Mouse (Mus musculus): ENCODE results near the gene Rab40b.

Gene Rab40b

GRCm38 (mm10) chr11:121387750-121388553 lies at the start of gene Rab40b:
Gene Rab40b (minus strand): TSS chr11:121388251.
- peak; percentile 96 to 97 for DNase-seq (ENCODE audit: low spot score in 2 of 2)

- DNase-seq (ENCODE audit: low spot score in 2 of 2) = no peak
Observed at GRCm38 (mm10) chr11:121437236-121437635, 49.2 kb upstream of the Rab40b start.

GRCm38 (mm10) chr11:121434156-121435155 lies 46.4 kb upstream of the Rab40b start, which contains the start of gene Fn3k:
Gene Fn3k (plus strand): TSS chr11:121434913.
- DNase-seq (ENCODE audit: low spot score in 2 of 2) = peak; percentile 94 to 97

DNA sequence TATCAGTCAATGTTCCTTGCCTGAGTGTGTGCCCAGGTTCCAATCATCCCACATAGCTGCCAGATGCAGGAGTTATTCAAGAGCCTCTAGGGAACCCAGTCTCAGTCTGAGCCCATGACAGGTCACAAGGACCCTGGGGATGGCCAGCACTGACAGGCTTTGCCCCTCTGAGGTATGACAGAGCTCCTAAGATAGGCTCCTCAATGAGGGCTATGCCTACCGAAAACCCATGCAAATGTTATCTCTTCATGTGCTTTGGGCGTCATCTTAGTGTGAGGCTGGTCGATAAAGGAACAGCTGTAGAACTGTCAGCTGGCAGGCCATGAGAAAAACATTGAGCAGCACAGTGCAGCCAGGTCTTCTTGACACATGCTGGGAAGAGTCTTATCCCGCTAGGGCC lies 45.3 kb upstream of the Rab40b start:
- no peak for DNase-seq (ENCODE audit: low spot score in 2 of 2)

- no peak for DNase-seq (ENCODE audit: low spot score in 2 of 2)
Observed at GRCm38 (mm10) chr11:121421553-121422173, 33.6 kb upstream of the Rab40b start.

- DNase-seq (ENCODE audit: low spot score in 2 of 2) = peak; percentile 96 to 99
Observed at GRCm38 (mm10) chr11:121420830-121421552, 32.9 kb upstream of the Rab40b start, which contains the start of gene Fn3krp. Gene Fn3krp (plus strand): TSS chr11:121421401.

DNA sequence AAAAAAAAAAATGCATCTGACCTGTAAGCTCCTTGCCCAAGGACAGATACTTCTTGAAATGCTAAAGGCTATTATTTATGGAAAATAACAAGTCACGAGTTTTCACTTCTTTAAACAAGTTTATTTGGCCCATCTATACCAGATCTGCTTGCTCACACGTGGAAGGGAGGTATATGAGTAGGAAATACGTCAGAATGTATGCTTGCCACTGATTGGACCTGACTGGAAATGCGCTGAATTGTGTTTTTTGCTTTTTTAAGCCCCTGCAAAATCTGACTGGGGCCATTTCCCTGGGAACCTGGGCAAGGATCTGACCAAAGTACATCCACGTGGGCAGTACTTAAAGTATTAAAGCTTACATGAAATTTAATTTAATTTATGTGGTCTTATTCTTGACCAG lies 32.3 kb upstream of the Rab40b start:
- DNase-seq (ENCODE audit: low spot score in 2 of 2) = no peak

DNA sequence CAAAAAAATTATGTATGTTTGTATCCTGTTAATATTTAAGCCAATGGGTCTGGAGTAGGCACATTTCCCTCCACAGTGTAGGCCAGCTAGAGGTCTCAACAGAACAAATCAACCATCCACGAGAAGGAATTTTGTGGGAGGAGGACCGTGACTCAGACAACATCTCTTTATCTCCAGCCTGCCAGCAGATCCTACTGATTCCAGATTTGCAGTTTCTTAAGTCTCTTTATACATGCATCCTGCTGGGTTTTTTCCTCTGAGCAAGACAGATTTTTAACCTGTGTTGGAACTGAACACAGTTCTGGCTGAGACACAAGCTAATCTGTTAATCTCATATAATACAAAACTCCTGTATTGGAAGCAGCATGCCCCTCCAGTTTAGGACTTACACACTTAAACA lies 30.9 kb upstream of the Rab40b start:
- peak in 1 of 2 experiments; percentile 44 for DNase-seq (ENCODE audit: low spot score in 2 of 2)

DNA sequence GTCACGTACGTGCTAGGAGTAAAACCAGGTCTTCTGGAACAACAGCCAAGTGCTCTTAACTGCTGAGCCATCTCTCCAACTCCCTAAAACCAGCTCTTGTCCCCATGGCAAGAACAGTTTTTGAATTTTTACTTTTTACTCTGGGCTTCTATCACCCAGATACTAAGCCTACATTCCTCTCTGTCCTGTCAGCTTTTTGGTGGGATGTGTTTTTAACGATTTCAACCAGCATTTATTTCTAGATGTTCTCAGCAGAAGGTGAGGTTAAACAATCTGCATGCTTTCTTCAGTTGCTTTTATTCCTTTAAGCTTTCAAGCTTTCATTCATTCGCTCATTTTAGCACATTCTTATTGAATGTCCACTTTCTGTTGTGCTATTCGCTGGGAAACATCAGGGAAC lies 29.9 kb upstream of the Rab40b start:
- DNase-seq (ENCODE audit: low spot score in 2 of 2) = no peak

DNA sequence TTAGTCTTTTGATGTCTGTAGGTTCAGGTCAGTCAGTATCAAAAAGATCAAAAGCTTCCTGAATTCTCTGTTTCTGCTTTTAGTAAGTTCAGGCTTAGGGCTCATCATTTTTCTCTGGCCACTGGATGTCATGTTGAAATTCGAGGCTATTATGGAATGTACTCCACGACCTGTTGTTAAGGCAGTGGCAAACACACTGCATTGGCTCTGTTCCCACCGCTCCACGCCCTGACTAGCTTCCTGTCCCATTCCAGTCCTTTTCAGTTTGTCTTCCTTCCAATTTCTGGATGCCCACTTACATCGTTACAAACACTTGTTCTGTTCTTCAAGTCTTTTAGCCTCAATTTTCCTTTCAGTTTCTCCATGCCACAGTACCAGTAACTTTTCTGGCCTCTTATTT lies 27.3 kb upstream of the Rab40b start:
- no peak for DNase-seq (ENCODE audit: low spot score in 2 of 2)

DNA sequence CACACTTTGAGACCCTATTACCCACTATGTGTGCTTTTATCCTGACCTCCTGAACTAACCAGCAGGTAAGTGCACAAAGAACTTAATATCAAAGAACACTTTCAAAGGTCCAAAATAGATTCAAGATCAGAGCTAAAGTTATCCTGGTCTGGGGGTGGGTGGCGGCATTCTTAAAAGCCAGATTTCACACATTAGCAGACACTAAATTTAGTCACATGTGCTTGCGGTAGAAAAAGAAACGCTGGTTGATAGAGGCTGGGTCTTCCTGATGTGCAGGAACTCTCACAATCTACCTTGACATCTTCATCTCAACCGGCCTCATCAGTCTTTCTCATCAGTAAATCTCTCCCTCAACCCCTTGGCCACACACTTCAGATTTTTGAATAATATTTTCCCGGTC lies 26.7 kb upstream of the Rab40b start:
- no peak for DNase-seq (ENCODE audit: low spot score in 2 of 2)

- peak; percentile 64 to 81 for DNase-seq (ENCODE audit: low spot score in 2 of 2)
Observed at GRCm38 (mm10) chr11:121407366-121408155, 19.5 kb upstream of the Rab40b start.

DNA sequence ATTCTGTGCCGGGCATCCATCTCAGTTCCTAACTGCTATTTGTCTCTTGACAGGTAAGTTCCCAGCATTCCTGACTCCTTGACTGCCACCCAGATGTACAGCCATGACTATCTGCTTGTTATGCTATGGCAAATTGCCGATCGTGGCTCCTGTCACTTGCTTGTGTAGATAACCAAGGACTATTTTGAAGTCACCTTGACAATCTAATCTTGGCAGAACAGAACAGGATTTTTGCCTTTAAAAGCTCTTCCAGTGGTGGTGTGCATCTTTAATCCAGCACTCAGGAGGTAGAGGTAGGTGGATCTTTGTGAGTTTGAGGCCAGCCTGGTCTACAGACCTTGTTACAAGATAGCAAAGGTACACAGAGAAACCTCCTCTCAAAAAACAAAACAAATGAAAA lies 4.4 kb upstream of the Rab40b start:
- no peak for DNase-seq (ENCODE audit: low spot score in 2 of 2)

GRCm38 (mm10) chr11:121390793-121391192 lies 2.7 kb upstream of the Rab40b start:
- no peak for DNase-seq (ENCODE audit: low spot score in 2 of 2)

- DNase-seq (ENCODE audit: low spot score in 2 of 2) = no peak
Observed at GRCm38 (mm10) chr11:121388554-121388945, 499 bp upstream of the Rab40b start.

DNA sequence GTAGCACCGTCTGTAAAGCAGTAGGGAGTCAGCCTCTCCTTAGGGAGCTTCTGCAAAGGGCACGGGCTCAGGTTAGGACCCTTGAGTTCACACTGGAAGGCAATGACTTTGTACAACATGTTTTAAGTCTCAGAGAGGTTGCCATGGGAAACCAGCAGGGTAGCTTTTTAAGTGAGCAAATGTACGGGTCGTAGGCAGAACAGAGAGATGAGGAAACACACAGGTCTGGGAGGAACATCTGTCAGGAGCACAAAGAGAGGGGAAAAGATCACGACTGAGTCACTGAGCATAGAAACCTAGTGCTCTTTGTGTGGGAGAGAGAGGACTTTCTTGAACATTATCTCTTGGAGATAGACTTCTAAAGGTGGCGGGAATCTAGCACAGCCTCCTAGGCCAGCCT lies 7.8 kb downstream of the Rab40b start:
- DNase-seq (ENCODE audit: low spot score in 2 of 2) = no peak

GRCm38 (mm10) chr11:121378644-121379043 lies 9.4 kb downstream of the Rab40b start:
- no peak for DNase-seq (ENCODE audit: low spot score in 2 of 2)

DNA sequence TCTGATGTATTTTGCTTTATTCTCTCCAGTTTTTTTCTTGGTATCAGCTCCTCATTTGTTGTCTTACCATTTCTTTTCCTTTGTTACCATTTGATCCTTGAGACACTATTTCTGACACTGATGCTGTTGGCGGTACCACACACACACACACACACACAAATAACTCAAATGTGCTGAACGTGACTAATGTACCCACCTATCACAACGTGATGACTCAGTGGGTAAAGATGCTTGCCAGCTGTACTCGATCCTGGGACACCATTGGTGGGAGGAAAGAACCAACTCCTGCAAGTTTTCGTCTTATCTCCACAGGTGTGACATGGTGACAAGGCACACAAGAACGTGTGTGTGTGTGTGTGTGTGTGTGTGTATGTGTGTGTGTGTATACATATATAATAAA lies 14.7 kb downstream of the Rab40b start:
- no peak for DNase-seq (ENCODE audit: low spot score in 2 of 2)

DNA sequence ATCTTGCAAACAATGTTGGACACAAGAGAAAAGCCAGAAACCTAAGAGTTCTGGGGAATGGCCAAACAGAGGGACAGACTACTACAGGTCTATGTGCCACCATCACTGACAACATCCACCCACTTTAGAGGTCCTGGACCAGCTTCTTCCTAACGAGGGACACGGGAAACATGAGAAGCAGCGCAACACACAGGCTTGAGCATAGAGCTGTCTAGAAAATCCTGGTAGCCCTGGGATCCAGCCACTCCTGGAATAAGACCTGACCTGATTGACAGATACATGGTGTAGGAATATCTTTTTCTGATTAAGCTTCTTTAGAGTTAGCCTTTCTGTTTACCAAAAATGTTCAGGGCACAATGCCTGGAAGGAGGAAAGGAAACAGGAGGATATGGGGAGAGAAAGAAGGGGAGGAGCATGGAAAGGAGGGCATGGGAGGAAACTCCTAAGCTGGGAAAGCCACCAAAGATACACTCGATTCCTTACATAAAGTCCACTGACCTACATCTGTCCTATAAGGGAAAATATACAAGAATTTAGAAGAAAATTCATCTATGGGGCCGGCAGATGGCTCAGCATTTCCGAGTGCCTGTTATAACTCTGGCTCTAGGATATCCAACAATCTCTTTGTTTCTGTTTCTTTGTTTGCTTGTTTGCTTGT lies 17.6 kb downstream of the Rab40b start:
- DNase-seq (ENCODE audit: low spot score in 2 of 2) = no peak

DNA sequence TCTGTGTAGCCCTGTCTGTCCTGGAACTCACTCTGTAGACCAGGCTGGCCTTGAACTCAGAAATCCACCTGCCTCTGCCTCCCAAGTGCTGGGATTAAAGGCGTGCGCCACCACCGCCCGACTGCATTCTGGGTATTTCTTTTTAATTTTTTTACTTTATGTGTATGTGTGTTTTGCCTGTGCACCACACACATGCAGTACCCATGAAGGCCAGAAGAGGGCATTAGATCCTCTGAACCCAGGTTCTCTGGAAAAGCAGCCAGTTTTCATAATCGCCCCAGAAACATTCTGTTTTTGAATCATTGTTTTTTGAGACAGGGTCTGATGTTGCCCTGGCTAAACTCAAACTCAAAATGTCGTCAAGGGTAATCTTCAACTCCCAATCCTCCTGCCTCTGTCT lies 18.4 kb downstream of the Rab40b start:
- no peak for DNase-seq (ENCODE audit: low spot score in 2 of 2)

Data from left cerebral cortex, adult 9 months (tissue).